Mouse (Mus musculus) mouse embryonic stem cell (cell line): ENCODE measurements around the gene St6galnac1.
"Not testable (repeated sequence)": the region's sequence is repeated elsewhere in the genome, so short reads cannot be mapped to it uniquely, and the experiment has no call there.

ENCODE experiments used
- in situ Hi-C, 2 experiments: fragments of 300-500 bp; cut with MboI; formaldehyde crosslinking; loops; 1 replicate in 1 of 2; 3 replicates in 1 of 2; pipeline ENCODE4 v1.14.3; 2019 to 2020; ENCODE audit warnings: low sequenced_read_pairs in 2 of 2, low pct_unique_long_range_greater_than_20kb in 1 of 2, mixed read lengths in 1 of 2; ENCODE audit not compliant: unreplicated experiment in 1 of 2

Gene St6galnac1

GRCm38 (mm10) chr11:116746822-116747221, 28.5 kb downstream of the St6galnac1 start:
- in situ Hi-C loops, result not testable (repeated sequence)

DNA sequence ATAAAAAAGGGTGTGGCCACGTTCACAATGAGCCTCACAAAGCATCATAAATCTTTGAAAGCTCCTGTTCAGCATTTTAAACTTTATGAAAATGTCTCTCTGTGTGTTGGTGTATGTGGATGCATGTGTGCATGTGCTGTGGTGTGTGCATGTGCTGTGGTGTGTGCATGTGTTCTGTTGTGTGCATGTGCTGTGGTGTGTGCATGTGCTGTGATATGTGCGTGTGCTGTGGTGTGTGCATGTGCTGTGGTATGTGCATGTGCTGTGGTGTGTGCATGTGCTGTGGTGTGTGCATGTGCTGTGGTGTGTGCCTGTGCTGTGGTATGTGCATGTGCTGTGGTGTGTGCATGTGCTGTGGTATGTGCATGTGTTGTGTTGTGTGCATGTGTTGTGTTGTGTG, 29.9 kb downstream of the St6galnac1 start:
- in situ Hi-C loops, result not testable (repeated sequence)

- in situ Hi-C loops, result no loop called here
These were observed 36.9 kb downstream of the St6galnac1 start for GRCm38 (mm10) chr11:116738411-116738810.

- in situ Hi-C loops, result no loop called here
These were observed 42.8 kb downstream of the St6galnac1 start for GRCm38 (mm10) chr11:116732536-116732935.

DNA sequence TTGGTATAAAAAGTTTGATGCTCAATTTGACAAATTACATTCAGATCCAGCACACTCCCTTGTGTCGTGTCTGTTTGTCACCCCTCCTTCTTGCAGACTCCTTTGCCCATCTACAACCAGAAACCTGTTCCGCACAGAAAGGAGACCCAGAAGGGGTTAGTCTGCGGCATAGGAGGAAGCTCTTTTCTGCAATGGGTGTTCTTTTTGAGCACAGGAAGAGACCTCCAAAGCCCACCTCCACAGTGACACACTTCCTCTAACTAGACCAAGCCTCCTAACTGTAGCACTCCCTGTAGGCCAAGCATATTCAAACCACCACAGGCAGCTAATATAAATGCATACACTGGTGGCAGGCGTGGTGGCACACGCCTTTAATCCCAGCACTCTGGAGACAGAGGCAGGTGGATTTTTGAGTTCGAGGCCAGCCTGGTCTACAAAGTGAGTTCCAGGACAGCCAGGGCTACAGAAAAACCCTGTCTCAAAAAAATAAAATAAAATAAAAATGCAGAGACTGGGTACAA, 44.2 kb downstream of the St6galnac1 start:
- in situ Hi-C loops, result not testable (repeated sequence)

DNA sequence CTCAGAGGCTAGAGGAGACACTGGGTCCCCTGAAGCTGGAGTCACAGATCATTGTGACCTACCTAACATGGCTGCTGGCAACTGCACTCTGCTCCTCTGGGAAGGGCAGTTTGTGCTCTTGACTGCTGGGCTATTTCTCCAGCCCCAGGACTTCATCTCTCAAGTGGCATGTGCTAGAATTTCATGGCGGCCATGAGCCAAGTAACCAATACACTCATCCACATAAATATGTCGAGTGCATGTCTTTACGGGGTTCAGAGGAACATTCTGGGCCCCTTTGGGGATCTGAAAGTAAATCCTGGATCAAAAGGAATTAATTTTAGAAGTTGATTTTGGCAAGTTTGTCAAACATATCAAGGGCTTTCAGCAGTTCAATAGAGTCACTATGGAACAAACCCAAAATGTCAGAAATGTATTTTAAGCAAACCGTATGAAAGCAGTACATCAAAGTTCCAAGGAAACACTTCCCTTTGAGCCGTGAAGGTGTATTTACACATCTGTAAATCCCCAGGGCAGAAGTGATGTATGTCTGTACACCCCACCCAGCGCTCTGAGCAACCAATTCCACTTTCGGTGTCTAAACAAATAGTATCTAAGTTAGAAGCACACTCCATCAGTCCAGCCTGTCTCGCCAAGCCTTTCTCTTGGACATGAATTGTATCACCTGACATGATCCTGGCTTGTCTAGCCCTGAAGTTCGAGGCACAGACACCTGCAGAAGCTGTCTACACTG, 45.9 kb downstream of the St6galnac1 start:
- in situ Hi-C loops, result no loop called here

DNA sequence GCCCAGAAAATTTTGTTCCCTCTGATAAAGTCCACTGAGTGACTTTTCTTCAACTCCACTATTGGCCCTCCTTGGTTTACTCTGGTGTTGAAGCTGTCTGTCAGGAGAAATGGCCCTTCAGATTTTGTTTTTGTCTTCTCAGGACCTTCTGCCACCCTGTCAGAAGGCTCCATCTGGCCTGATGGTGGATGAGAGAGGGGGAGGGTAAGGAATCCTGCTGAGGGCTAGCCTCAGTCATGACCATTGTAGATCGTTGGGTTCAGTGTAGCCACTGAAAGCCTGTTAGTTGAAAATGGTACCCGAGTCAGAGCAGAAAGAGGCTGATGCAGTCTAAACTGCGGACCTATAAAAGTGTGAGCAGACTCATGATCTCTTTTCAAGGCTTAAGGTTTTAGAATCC, 49.2 kb downstream of the St6galnac1 start:
- in situ Hi-C loops, result no loop called here

- in situ Hi-C loops, result no loop called here
These were observed 50.0 kb downstream of the St6galnac1 start for GRCm38 (mm10) chr11:116725031-116725948.

GRCm38 (mm10) chr11:116723064-116723463, 52.2 kb downstream of the St6galnac1 start:
- in situ Hi-C loops, result no loop called here

GRCm38 (mm10) chr11:116721548-116722271, 53.6 kb downstream of the St6galnac1 start:
- in situ Hi-C loops, result no loop called here

GRCm38 (mm10) chr11:116720319-116720865, 54.9 kb downstream of the St6galnac1 start:
- in situ Hi-C loops, result no loop called here
